Mouse (Mus musculus) ovary, adult 10 weeks (tissue): ENCODE results near the gene Zmym2. TPM values are rescaled to one million over a fixed set of nuclear protein-coding genes. Genes with fewer than 3 reads are reported as not detected.

ENCODE experiments used
- polyA plus RNA-seq: library from polyadenylated mRNA; stranded (reverse); fragments of 350-450 nt; fragmentation: Illumina TruSeq; extraction: RNeasy Lipid Tissue Mini Kit (QIAGEN cat#74804); gene quantifications from one replicate; pipeline ENCODE4 v1.2.3, GENCODE M21; 2014

Zmym2 gene
- polyA plus RNA-seq, result 297 TPM

DNA sequence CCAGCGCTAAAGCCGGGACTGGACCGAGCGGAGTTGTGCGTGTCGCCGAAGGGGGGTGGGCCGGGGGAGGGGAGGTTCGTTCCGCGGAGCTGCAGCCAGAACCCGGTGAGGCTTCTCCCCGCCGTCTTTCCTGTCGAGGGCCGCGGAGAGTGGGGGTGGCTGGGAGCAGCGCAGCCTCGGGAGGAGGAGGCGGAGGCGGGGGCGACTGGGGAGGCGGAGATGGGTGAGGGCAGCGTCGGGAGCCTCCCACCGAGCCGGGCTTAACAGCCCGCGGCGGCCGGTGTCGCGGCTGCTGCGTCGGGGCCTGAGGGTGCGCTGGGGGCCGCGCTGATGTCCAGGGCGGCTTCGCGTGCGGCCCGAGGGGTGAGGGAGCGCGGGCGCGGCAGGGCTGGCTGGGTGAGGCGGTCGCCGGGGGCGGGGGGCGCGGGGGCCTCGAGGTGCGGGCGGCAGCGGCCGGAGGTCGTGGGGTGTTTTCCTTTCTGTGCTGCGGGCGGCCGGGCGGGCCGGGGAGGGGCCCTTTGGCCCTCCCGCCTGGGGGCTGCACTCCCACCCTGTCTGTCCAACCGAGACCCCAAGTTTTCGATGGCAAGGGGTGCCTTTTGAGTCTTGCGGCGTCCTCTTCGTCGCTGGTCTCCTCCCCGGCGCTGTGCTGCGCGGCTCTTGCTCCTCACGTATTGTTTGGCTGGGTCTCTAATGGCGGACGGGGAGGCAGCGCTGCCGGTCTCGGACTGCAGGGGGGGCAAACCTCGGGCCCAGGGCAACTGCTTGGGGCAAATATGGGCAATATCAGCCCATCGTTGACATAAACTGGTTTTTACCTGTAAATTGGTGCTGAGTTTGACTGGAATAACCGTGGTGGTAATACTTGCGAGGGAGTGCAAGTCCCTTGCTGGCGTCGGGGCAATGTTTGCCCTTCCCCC is at the start of gene Zmym2:
Zmym2 (plus strand) TSS at position 60 of the 920 bp plus-strand sequence.

Other genes with a start within 250 kb of the Zmym2 start
- gene Mphosph8, start 218.4 kb upstream of the Zmym2 start, polyA plus RNA-seq, result 158 TPM
- 120 TPM for gene Pspc1, start 108.3 kb upstream of the Zmym2 start, polyA plus RNA-seq
- gene Zmym5, start 74.9 kb upstream of the Zmym2 start, polyA plus RNA-seq, result 150 TPM
- gene Gja3, start 171.4 kb downstream of the Zmym2 start, polyA plus RNA-seq, result not detected
- gene Gjb2, start 218.0 kb downstream of the Zmym2 start, polyA plus RNA-seq, result 0.37 TPM
- gene Gm4491, start 229.2 kb downstream of the Zmym2 start, polyA plus RNA-seq, result not detected
- not detected for gene Gjb6, start 247.0 kb downstream of the Zmym2 start, polyA plus RNA-seq